Mouse (Mus musculus) lung, adult 2 months (tissue): ENCODE data around the gene Ap1s2.

Source experiments
- CTCF ChIP-seq: fragments of 200-500 bp; IDR thresholded peaks from 2 replicates; pipeline ENCODE4 v1.5.1; 2011; ENCODE audit warnings: mild to moderate bottlenecking, low read length, control low read depth; ENCODE audit not compliant: insufficient read depth
- POLR2A ChIP-seq: fragments of 200-500 bp; IDR thresholded peaks from 2 replicates; pipeline ENCODE4 v1.6.1; 2011; ENCODE audit warnings: low read depth, mild to moderate bottlenecking, control low read depth, low read length, borderline replicate concordance; ENCODE audit errors: extremely low read depth

DNA sequence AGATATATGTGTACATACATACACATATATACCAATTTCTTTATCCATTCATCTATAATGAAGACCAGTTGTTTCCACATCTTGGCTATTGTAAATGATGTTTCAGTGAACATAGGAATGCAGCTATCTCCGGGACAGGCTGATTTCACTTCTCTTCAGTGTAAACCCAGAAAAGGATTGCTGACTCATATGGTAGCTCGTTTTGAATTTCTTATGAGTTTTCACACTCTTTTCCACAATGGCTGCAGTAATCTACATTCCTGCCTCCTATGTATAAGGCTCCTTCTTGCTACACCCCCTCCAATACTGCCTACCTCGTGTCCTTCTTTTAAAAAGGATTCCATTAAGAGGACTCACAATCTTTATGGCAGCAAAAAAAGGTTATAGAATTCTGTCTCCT is 32.9 kb upstream of the Ap1s2 start:
- TF ChIP-seq CTCF, result no peak
- TF ChIP-seq POLR2A, result no peak
